Mouse (Mus musculus): ENCODE data around the gene Stx18.

DNA sequence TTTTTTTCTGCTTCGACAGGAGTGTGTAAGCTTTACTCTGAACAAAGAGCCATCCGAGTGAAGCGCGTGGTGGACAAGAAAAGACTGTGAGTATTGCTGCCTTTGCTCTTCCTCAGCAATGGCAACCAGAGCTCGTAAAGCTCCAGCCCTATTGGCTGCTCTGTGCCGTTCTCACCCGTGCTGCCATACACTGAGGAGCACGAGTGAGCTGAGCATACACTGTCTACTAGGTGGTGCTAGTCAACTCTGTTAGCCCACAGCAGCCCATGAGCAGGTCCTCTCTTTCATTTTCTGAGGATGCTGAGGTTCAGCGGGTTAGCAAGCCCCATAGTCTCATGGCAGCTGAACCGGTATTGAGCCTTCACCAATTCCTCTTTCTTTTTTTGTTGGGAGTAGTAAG, 68.3 kb downstream of the Stx18 start:
- TF ChIP-seq CTCF (IDR thresholded peaks at IDR 0.05; ENCODE audit: low read depth, low read length), result no peak
- no peak for TF ChIP-seq POLR2A (IDR thresholded peaks at IDR 0.05; ENCODE audit: extremely low read depth, insufficient read depth, low read length)
